Mouse (Mus musculus) liver, adult 2 months (tissue): ENCODE data around the gene Ticam1.

Experiments
- CTCF ChIP-seq: fragments of 200-500 bp; IDR thresholded peaks from 2 replicates; pipeline ENCODE4 v1.5.1; 2011; ENCODE audit warnings: low read depth, low read length, control low read depth
- POLR2A ChIP-seq: fragments of 200-500 bp; IDR thresholded peaks from 2 replicates; pipeline ENCODE4 v1.6.1; 2011; ENCODE audit warnings: low read length, control low read depth; ENCODE audit not compliant: insufficient read depth; ENCODE audit errors: extremely low read depth

DNA sequence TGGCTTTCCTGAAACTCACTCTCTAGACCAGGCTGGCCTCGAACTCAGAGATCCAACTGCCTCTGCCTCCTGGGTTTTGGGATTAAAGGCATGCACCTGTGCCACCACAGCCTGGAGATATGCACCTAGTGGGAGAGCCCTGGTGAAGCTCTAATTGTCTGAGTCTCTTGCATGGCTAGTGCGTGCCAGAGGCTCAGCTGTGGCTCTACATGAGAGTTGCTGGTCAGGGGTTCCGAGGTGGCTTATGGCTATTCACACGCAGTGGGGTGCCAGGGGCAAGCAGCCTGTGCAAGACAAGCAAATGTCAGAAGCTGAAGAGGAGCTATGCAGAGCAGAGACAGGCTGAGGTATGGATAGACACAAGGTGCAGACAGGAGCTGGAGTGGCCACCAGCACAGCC is 21.9 kb downstream of the Ticam1 start:
- TF ChIP-seq CTCF (no peak), POLR2A (no peak)
